Mouse (Mus musculus) adrenal gland, postnatal 10 days (tissue): ENCODE data around the gene Slc27a4. TPM values are rescaled to one million over a fixed set of nuclear protein-coding genes. Genes with fewer than 3 reads are reported as not detected.
A peak's percentile ranks its signal among the peaks of the same experiment; 100 is the strongest.
"Not testable (repeated sequence)": the region's sequence is repeated elsewhere in the genome, so short reads cannot be mapped to it uniquely, and the experiment has no call there.

Experiments used
- DNase-seq: peaks from one replicate; pipeline ENCODE4 v3.0.0; 2021; ENCODE audit warnings: mixed read lengths
- long read RNA-seq, 2 experiments: library from polyadenylated mRNA; stranded (forward); transcript quantifications; one replicate each; pipeline ENCODE4 v2.0.0; 2021
- total RNA-seq, 2 experiments: library from RNA; stranded (reverse); gene quantifications; 2 replicates each; pipeline ENCODE4 v1.2.3; 2021

Gene Slc27a4
- 10 to 100 TPM; 26.8 to 27.8 TPM for total RNA-seq
- long read RNA-seq, experiment 1, full-length matches to known transcripts, result 41 of 56 reads
- long read RNA-seq, experiment 1, partial matches to known transcripts, result 12 of 56 reads
- long read RNA-seq, experiment 1, other reads (novel, unspliced or antisense), result 3 of 56 reads
- long read RNA-seq, experiment 2, full-length matches to known transcripts, result 18 of 28 reads
- long read RNA-seq, experiment 2, partial matches to known transcripts, result 9 of 28 reads
- long read RNA-seq, experiment 2, other reads (novel, unspliced or antisense), result 1 of 28 reads

DNA sequence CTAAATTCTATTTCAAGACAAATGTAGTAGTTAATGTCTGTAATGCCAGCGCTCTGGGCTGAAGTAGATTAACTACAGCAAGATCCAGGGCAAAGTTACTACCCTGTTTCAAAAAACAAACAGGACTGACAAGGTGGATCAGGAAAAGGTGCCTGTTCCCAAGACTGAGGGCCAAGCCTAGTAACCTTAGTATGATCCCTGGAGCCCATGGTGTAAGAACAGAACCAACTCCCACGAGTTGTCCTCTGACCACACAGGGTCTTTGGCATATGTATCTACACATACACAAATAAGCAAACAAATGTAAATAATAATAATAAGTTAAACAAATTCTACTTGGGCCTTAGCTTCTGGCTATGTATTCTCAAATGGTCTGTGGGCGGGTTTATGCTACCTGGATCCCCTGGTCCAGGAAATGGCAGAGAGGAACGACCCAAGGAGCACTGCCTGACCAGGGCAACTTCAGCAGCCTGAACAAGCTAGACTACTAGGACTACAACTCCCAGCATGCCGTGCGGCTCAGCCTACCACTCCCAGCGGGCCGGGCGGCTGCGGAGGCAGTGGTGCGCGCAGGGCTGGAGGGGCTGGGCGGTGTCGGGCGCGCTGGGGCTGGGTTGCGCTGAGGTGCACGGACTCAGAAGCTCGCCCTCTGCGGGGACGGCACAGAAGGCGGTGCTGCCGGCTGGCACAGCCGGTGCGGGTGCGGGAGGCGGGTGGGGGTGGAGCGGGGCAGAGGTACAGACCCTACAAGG lies at the start of gene Slc27a4:
Slc27a4 (plus strand) TSS at position 560 of the 752 bp plus-strand sequence.
- DNase-seq, result peak; percentile 98

DNA sequence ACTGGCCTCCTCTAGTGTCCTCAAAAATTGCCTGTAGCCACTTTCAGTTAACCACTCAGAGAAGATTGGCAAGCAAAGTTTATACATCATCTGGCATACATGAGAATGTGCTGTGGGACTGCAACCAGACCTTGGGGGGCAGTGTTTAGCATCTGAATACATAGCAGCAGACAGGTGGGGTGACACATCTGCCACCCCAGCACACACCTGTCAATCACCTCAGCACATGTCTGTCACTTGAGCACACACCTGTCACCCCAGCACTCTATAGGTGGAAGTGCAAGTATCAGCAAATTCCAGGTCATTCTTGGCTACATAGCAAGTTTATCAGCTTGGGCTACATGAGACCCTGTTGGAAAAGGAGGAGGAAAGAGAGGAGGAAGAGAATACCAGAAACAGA lies 46.7 kb upstream of the Slc27a4 start:
- DNase-seq, result no peak

DNA sequence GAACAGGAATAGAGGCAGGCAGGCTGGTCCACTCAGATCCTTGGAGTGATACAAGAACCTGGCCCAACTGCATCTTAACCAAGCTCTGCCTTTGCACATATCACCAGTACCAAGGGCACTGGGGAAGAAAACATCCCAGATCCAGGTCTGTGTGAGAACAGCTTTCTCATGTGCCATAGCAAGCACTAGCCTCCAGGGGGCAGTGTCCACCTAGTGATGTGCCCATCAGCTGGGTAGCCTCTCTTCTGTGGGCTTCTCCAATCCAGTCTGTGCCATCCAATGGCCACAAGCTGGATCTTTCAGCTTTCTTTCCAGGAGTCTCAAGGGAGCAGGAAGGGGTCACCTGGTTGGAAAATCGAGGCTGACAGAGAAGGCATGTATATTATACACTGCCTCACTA lies 37.6 kb upstream of the Slc27a4 start:
- peak; percentile 86 for DNase-seq

DNA sequence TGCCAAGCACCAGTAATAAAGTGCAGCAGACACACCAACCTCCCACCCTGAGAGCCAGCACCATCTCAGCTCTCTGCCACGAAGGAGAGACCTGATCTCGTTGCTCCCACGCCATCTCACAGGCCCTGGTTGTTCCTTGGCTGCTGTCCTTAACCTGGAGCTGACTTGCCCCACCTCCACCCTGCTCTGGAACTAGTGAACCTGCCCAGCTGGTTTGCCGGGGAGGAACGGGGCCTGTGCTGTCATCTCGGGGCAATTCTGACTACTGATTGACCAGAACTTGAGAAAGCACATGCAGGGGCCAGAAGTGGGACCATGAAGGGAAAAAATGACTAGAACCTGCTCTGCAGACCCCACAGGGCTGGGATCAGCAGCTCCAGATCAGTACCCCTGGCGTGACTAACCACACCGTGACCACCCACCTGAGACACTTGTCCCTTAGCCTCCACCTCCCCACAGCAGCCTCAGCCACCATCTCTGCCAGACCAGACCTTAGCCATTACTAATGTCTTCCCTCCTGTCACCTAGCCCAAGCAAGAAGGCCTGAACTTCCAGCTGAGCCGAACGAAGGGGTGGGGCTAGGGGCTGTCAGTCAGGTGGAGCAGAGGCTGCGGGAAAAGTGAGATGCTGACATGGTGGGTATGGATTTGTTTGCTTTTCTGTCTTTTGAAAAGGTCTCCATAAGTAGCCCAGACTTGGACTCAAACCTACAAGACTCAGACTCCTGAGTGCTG lies 34.3 kb upstream of the Slc27a4 start:
- DNase-seq, result no peak

DNA sequence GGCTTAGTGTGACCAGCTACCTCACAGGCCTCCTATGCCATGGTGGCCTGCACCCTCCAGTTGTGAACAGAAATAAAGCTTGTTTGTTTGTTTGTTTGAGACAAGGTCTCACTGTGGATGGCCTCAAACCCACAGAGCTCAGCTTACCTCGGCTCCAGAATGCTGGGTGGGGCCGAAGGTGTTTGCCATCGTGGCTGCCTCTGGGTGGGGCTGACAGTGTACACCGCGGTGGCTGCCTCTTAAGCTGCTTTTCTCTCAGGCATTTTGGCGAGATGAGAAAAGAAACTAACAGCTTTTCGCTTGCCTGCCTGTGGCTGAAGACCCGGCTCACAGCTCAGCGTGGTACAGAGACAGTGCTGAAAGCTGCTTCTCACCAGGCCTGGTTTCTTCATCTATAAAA lies 33.5 kb upstream of the Slc27a4 start:
- DNase-seq, result no peak

DNA sequence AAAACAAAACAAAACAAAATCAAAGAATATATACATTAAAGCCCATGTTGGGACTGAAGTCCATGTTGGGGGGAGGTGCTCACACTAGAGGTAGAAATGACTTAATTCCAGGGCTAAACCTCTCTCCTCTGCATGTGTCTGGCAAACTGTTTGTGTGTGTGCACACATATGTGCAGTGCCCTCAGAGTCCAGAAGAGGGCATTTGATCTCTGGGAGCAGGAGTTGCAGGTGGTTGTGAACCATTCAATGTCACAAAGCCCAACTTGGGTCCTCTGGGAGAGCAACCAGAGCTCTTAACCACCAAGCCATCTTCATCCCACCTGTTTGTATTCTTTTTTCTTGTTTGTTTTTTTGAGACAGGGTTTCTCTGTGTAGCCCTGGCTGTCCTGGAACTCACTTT lies 32.3 kb upstream of the Slc27a4 start:
- no peak for DNase-seq

DNA sequence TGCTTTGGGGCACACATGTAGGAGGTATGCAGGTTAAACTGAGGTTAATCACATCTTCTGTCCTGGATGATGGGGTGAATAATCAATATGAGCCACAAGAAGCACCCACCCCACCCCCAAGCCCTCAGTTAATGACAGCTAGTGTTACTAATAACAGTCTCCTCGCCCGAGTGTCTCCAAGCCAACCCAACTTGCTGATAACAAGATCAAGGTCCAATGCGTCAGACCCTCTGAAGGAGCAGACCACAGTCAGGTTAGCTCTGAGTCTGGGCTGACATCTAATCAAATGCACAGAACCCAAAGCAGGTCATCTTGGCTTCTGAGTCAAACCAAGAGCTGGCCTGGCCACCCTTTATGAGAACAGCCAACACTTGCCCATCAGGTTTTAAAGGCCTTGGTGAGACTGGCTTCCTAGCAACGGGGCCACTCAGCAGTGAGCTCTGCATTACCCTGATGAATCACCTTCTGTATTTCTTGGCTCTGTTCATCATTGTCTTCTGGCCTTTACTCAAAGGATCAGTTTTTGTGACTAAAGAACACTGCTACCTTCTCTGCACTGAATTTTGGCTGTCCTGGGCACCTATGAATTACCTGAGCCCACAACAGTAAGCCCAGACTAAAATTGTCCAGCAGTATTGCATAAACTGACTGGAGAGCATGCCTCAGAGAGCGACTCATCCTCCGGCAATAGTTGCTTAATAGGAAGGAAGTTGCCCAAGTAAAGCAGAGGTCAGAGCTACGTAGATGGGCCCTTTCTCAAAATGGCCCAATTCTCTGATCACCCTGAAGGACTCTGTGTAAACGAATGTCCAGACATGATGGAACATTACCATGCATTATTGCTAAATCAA lies 30.6 kb upstream of the Slc27a4 start:
- peak; percentile 43 for DNase-seq

DNA sequence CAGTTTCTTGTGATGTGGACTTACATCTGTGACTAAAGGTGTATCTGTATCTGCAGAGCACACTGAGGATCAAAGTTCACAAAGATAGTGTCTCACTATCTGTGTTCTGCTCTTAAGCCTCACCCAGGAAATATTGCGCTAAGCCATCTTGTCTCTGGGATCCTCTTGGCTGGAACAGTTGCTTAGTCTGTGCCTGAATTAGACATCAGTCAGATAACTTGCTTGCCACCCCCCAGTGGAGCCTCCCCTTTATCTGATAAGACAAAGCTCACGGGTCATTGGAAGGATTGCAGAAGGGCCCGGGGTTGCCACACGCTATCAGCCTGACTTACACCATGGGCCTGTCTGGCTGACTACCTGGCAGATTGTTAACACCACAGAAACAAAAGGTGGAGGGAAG lies 29.1 kb upstream of the Slc27a4 start:
- no peak for DNase-seq

DNA sequence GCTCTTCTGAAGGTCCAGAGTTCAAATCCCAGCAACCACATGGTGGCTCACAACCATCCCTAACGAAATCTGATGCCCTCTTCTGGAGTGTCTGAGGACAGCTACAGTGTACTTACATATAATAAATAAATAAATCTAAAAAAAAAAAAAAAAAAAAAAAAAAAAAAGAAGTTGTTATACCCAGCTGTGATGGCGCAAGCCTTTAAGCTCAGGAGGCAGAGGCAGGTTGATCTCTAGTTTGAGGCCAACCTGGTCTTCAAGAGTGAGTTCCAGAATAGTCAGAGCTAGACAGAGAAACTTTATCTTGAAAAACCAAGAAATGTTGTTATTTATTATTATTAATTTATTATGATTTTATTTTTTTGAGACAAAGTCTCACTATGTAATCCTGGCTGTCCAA lies 21.2 kb upstream of the Slc27a4 start:
- DNase-seq, result not testable (repeated sequence)

DNA sequence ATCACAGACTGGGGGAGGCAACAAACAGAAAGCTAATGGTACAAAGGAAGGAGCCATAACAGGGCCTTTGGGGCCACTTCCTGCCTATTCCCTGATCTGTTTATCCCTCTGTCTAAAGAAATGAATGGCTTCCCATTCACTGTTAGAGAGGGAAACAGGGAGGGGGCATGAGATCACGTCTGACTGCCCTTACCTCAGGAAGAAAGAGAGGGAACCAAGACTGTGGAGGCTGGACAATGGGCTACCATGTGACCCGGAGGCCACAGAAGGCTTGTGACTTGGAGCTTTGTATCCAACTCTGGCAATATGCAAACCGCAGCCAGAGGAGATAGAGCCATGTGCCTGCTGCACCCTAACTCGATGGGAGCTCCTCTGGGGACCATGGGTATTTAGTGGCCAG lies 18.1 kb upstream of the Slc27a4 start:
- DNase-seq, result no peak

DNA sequence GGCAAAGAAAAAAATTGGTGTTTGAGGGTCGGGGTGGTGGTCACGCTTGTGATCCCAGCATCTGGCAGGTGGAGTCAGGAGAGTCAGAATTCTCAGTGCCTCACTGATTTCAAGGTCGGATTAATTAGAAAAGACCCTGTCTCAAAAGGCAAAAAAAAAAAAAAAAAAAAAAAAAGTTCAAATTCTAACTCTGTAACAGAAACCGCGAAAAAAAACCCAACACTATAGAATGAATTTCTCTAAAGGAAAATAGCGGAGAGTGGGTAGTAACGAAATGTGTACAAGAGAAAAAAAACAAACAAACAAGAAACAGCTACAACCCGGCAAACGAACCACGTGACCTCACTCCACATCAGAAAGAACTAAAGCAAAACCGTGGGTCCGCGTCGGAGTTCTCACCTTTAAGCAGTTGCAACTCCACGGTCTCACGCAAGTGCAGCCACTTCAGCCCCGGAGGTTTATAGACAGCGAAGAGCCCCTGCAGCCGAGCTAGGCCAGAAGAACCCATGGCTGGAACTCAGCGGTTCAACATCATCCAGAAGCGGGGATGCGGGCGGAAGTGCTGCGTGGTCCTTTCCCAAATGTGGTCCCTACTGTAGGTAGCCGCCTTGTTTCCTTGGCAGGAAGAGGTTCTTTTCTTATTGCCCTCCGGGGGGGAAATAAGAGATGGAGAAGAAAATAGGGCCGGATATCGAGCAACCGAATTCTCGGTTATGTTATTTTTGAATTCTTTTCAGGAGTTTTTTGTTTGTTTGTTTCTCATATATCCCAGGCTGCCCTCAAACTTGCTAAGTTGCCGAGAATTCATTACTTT lies 15.1 kb upstream of the Slc27a4 start, which contains the start of gene Coq4:
Coq4 (plus strand) TSS at position 390 of the 814 bp plus-strand sequence.
- DNase-seq, result peak; percentile 91

DNA sequence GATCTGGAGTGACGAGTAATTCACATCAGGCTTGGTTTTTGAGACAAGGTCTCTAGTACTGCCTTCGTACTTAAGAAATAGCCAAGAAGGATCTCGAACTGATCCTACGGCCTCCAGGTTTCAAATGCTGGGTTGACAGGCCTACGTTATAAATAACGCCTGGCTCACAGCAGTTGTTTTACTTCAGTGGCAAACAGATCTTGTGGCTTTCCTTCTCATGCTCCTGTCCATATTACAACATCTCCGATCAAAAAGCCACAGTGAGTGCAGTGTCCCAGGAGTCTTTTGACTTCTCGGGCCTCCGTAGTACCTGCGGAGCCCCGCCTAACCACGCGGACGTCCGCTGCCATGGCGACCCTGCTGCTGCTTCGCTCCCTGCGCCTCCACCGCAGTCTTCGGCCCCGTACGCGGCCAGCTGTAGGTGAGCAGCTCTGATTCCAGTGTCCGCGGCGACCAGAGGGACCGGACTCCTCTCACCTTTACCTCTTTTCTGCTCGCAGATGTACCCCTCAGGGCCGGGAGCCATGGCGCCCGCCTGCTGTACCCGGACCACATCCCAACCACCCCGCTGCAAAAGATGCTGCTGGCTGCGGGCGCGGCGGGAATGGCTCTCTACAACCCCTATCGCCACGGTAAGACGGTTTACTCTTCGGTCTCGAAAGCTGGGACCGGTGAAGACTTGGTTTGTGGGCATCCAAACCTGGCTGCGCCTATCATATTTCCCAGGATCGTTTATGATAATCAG lies 14.3 kb upstream of the Slc27a4 start, which contains the start of gene Trub2:
Trub2 (minus strand) TSS at position 566 of the 745 bp plus-strand sequence.
- peak; percentile 92 for DNase-seq

DNA sequence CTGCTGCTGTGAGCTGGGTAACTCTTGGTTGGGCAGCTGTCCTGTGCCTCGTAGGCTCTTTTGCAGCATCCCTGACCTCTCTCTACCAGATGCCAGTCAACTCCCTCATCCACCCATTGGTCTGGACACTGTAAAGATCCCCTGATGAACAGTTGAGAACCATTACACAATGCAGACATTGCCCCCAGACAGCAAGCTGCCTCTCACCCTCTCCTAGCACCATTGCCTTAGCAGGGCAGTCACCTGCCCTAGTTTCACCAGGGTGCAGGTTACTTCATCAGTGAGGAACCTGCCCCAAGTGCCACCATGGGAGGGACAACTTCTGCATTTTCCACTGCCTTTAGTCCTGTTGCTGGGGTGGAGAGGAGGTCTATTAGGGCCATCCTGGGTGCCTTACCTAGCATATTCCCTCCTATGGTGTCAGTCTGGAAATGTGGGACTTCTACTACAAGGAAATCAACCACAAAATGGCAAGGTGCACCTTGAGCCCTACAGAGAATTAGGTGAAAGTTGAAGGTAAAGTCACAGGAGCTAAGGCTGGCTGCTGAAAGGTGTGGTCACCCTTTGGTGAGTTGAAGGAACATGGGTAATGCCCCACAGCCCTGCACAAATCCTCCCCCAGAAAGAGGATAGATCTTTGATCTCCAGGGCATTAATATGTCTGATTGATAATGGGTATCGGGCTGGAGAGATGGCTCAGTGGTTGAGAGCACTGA lies 9.5 kb upstream of the Slc27a4 start:
- DNase-seq, result no peak

DNA sequence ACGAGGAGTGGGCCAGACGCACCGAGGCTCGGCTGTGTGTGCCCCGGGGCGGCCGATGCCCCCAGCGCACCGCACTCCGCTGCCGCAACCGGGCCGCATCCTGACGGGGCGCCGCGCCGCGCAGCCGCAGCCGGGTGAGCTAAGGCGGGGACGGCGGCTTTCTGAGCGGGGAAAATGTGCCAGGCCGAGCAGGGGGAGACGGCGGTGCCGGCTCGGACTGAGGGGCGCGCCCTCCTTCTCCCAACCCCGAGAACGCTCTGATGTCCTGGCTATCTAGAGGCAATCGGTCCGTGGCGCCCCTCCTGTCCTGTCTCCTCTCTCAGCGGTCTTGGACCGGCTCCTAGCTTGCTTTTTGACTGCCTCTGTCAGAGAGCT lies 380 bp downstream of the Slc27a4 start:
- no peak for DNase-seq

DNA sequence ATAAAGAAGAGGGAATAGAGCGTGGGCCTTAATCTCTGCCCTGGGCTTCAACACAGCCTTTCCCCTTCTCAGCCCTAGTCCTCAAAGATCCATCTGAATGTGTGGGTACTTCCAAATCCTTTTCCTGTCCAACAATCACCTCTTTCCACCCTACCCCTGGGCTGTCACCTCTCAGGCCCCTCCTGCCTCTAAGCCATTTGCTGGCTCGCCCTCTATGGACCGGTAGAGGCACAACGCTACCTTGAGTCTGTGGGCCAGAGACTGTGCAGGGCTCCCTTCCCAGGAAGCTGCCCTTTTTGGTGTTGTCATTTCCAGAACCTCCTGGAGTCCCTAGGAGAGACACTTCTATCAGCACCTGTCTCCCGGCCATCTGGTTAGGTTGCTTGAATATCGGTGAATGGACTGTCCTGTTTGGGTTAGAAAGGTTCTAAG lies 982 bp downstream of the Slc27a4 start:
- peak; percentile 46 for DNase-seq

DNA sequence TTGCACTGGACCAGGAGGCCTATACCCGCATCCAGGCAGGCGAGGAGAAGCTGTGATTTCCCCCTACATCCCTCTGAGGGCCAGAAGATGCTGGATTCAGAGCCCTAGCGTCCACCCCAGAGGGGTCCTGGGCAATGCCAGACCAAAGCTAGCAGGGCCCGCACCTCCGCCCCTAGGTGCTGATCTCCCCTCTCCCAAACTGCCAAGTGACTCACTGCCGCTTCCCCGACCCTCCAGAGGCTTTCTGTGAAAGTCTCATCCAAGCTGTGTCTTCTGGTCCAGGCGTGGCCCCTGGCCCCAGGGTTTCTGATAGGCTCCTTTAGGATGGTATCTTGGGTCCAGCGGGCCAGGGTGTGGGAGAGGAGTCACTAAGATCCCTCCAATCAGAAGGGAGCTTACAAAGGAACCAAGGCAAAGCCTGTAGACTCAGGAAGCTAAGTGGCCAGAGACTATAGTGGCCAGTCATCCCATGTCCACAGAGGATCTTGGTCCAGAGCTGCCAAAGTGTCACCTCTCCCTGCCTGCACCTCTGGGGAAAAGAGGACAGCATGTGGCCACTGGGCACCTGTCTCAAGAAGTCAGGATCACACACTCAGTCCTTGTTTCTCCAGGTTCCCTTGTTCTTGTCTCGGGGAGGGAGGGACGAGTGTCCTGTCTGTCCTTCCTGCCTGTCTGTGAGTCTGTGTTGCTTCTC lies 13.4 kb downstream of the Slc27a4 start:
- DNase-seq, result no peak

DNA sequence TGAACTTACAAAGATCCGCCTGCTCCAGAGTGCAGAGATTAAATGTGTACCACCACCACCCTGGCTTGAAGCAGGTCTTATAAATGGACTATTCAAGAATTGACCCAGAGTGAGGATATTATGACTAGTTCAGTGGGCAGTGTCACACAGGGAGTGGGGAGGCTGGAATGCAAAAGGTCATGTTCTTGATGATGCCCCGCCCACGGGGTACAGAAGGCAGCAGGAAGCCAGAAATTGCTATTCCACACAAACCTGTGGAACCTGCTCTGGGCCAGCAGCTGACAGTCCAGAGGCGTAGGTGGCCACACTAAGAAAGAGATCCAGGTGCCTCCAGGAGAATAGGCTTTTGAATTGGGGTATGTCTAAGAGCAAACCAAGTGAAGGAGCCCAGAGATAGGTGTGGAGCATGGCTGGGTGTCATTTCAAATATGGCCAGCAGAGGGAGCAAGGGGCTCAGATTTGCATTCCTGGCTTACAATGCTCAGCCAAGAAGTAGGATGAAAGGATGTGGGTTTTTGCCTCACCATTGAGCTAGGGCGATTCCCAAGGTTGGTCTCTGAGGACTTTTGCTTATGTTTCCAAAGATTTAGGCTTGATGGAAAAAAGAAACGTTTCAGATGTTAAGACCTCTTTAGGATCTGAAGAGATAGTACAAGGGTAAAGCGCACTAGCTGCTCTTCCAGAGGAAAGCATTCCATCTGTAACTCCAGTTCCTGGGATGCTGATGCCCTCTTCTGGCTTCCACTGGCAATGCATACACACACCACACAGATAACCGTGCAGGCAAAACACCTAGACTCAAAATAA lies 15.2 kb downstream of the Slc27a4 start:
- peak; percentile 91 for DNase-seq

DNA sequence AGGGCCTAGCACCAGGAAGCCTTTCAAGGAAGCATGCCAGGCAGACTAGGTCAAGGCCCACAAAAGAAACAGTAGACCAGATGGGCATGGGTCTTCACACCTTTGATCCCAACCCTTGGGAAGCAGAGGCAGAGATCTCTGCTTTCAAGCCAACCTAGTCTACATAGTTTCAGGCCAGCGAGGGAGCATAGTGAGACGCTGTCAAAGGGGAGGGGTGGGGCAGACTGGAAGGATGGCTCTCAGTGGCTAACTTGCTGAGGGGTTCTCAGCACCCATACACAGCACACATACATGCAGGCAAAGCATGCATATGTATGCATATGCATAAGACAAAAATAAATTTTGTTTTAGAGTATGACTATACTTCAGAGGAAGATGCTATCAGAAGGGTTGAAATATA lies 16.9 kb downstream of the Slc27a4 start:
- DNase-seq, result no peak
